ENCODE assay signal across 8 mouse cellular contexts in genomic region chr19:28011396-28011717, GRCm38 (mm10). TPM values are rescaled to one million over a fixed set of nuclear protein-coding genes. Genes with fewer than 3 reads are reported as not detected.
DNase-seq lines count a peak whose midpoint lies in the region; ATAC-seq and TF ChIP-seq lines count a peak whose summit lies in the region.

No protein-coding gene starts in this region.

- no peaks in the 10 kb centered on the region for H3K9me3 ChIP-seq in E14TG2a.4 (ENCODE audit: low read length)
- no peaks in the 10 kb centered on the region for H3K9me3 ChIP-seq in forebrain, embryonic 11.5 days (ENCODE audit: control insufficient read depth, low read length)
- no peaks in the 10 kb centered on the region for H3K9me3 ChIP-seq in heart, embryonic 16.5 days (replicated peaks; ENCODE audit: control insufficient read depth, low read length)
- no peaks in the 10 kb centered on the region for H3K9me3 ChIP-seq in liver, embryonic 13.5 days (replicated peaks)
- no peaks in the 10 kb centered on the region for H3K9me3 ChIP-seq in stomach, embryonic 16.5 days (replicated peaks; ENCODE audit: control insufficient read depth, low read length)

- H3K4me3 ChIP-seq in E14TG2a.4 (replicated peaks; ENCODE audit: low read length), result peak overlapping the region; percentile 91
- peak overlapping the region; percentile 93 for H3K4me3 ChIP-seq in forebrain, embryonic 11.5 days (ENCODE audit: low read depth, low read length)
- peak overlapping the region; percentile 95 for H3K4me3 ChIP-seq in heart, embryonic 16.5 days (ENCODE audit: low read length)
- peak overlapping the region; percentile 95 for H3K4me3 ChIP-seq in liver, embryonic 13.5 days (replicated peaks)
- H3K4me3 ChIP-seq in stomach, embryonic 16.5 days (replicated peaks; ENCODE audit: low read length), result peak overlapping the region; percentile 97

- peak overlapping the region; percentile 97 for H3K9ac ChIP-seq in forebrain, embryonic 11.5 days (ENCODE audit: low read length)
- H3K9ac ChIP-seq in heart, embryonic 16.5 days (ENCODE audit: low read length), result peak overlapping the region; percentile 97
- peak overlapping the region; percentile 94 for H3K9ac ChIP-seq in liver, embryonic 13.5 days
- peak overlapping the region; percentile 97 for H3K9ac ChIP-seq in stomach, embryonic 16.5 days (ENCODE audit: low read length)

- 0% methylated on average over 27 of the region's 30 CpGs for WGBS in forebrain, embryonic 11.5 days
- WGBS in heart, embryonic 16.5 days, result under 1% methylated on average over 26 of the region's 30 CpGs
- WGBS in liver, embryonic 13.5 days (ENCODE audit: insufficient replicate concordance), result under 1% methylated on average over 30 of the region's 30 CpGs
- under 1% methylated on average over 29 of the region's 30 CpGs for WGBS in stomach, embryonic 16.5 days

- no peaks in the 10 kb centered on the region for H3K36me3 ChIP-seq in E14TG2a.4 (ENCODE audit: insufficient read depth, low read length)
- H3K36me3 ChIP-seq in forebrain, embryonic 11.5 days (ENCODE audit: control insufficient read depth, insufficient read depth, low read length), result no peaks in the 10 kb centered on the region
- no peaks in the 10 kb centered on the region for H3K36me3 ChIP-seq in heart, embryonic 16.5 days (ENCODE audit: control insufficient read depth, insufficient read depth)
- H3K36me3 ChIP-seq in liver, embryonic 13.5 days, result no peaks in the 10 kb centered on the region
- H3K36me3 ChIP-seq in stomach, embryonic 16.5 days (ENCODE audit: control insufficient read depth, insufficient read depth, low read length), result no peaks in the 10 kb centered on the region

- peak; percentile 98 for ATAC-seq in forebrain, embryonic 11.5 days (replicated peaks; ENCODE audit: low FRiP score)
- peak; percentile 98 for ATAC-seq in heart, embryonic 16.5 days (replicated peaks; ENCODE audit: extremely low read depth, insufficient read depth, low FRiP score)
- peak; percentile 96 for ATAC-seq in liver, embryonic 13.5 days (ENCODE audit: low read depth)
- ATAC-seq in stomach, embryonic 16.5 days (ENCODE audit: insufficient read depth, low FRiP score), result peak; percentile 99

- H3K4me1 ChIP-seq in E14TG2a.4 (replicated peaks; ENCODE audit: low read depth, low read length), result peaks cover 10% of the 10 kb centered on the region
- H3K4me1 ChIP-seq in forebrain, embryonic 11.5 days (replicated peaks; ENCODE audit: control insufficient read depth, insufficient read depth, low read length), result peaks cover 2% of the 10 kb centered on the region; the same call in 1 of the 2 replicates
- H3K4me1 ChIP-seq in heart, embryonic 16.5 days (ENCODE audit: control insufficient read depth, insufficient read depth, low read length), result peaks cover 5% of the 10 kb centered on the region; the same call in 1 of the 2 replicates
- peaks cover 12% of the 10 kb centered on the region for H3K4me1 ChIP-seq in liver, embryonic 13.5 days (replicated peaks)
- peaks cover 5% of the 10 kb centered on the region; the same call in 1 of the 2 replicates for H3K4me1 ChIP-seq in stomach, embryonic 16.5 days (ENCODE audit: control insufficient read depth, insufficient read depth, low read length)

- peak overlapping the region; percentile 77 for H3K4me2 ChIP-seq in forebrain, embryonic 11.5 days (ENCODE audit: low read depth, low read length, severe bottlenecking)
- peak overlapping the region; percentile 90 for H3K4me2 ChIP-seq in heart, embryonic 16.5 days (ENCODE audit: low read depth, low read length)
- H3K4me2 ChIP-seq in liver, embryonic 13.5 days, result peak overlapping the region; percentile 85
- peak overlapping the region; percentile 87 for H3K4me2 ChIP-seq in stomach, embryonic 16.5 days (ENCODE audit: low read depth, low read length)

- H3K27ac ChIP-seq in forebrain, embryonic 11.5 days (ENCODE audit: low read depth, low read length), result peak overlapping the region; percentile 100
- peak overlapping the region; percentile 100 for H3K27ac ChIP-seq in heart, embryonic 16.5 days (ENCODE audit: low read length)
- peak overlapping the region; percentile 98 for H3K27ac ChIP-seq in liver, embryonic 13.5 days
- peak overlapping the region; percentile 100 for H3K27ac ChIP-seq in stomach, embryonic 16.5 days (ENCODE audit: low read length)

- DNase-seq in c-Kit-positive CD71-negative TER-119-negative erythroid progenitor cells, embryonic 14.5 days (ENCODE audit: low read depth), result peak; percentile 88
- peak; percentile 99 for DNase-seq in forebrain, embryonic 11.5 days (ENCODE audit: low spot score)
- peak; percentile 95 to 97 for DNase-seq in kidney, postnatal 25 days
- peak; percentile 92 for DNase-seq in liver, embryonic 13.5 days
- DNase-seq in natural killer cell, adult 2 months (ENCODE audit: low spot score in 2 of 2), result peak; percentile 95 to 96

- no peak for TF ChIP-seq CTCF in E14TG2a.4 (conservative IDR thresholded peaks at IDR 0.05; ENCODE audit: low read length)

- H3K27me3 ChIP-seq in E14TG2a.4 (ENCODE audit: insufficient read depth, low read length), result no peaks in the 10 kb centered on the region; the same call in 1 of the 2 replicates
- H3K27me3 ChIP-seq in forebrain, embryonic 11.5 days (ENCODE audit: control insufficient read depth, insufficient read depth, low read length), result no peaks in the 10 kb centered on the region
- H3K27me3 ChIP-seq in heart, embryonic 16.5 days (ENCODE audit: control insufficient read depth, insufficient read depth, low read length), result no peaks in the 10 kb centered on the region
- H3K27me3 ChIP-seq in liver, embryonic 13.5 days, result no peaks in the 10 kb centered on the region
- H3K27me3 ChIP-seq in stomach, embryonic 16.5 days (ENCODE audit: control insufficient read depth, insufficient read depth, low read length), result no peaks in the 10 kb centered on the region

RNA-seq across cellular contexts. Expression of gene Rfx3, which starts 0.4 kb away (rescaled TPM):
- 41.7 and 44.4 TPM in 2 replicates for polyA plus RNA-seq in forebrain, embryonic 11.5 days (2014; fragmentation: Nextera tagmentation; extraction: Ambion mirVana)
- 6.7 and 7.1 TPM in 2 replicates for polyA plus RNA-seq in heart, embryonic 16.5 days (2015; fragmentation: Nextera tagmentation; extraction: Ambion mirVana)
- 1.5 and 1.8 TPM in 2 replicates for polyA plus RNA-seq in liver, embryonic 13.5 days (2015; fragmentation: Nextera tagmentation; extraction: Ambion mirVana)
- polyA plus RNA-seq in stomach, embryonic 16.5 days (2015; fragmentation: Nextera tagmentation; extraction: Ambion mirVana), result 7.7 and 8.4 TPM in 2 replicates

Comparison
In these comparisons a context has a peak if more than half of its experiments do, and no peak if none do; other contexts are left out.
1. Peak in every context shown above with its lines: DNase-seq, ATAC-seq, H3K4me3 ChIP-seq and H3K27ac ChIP-seq.